Mouse (Mus musculus): ENCODE measurements at regions not wholly inside any gene's neighbourhood (a gene's known extent, or its start where the extent isn't known, plus 50 kb on each side); places are given as distances from the start of the nearest gene placed in this dataset.
A peak's percentile ranks its signal among the peaks of the same experiment; 100 is the strongest.

- no peaks in the 10 kb centered on the region for H3K9me3 ChIP-seq (ENCODE audit: control insufficient read depth, low read length)
- no peaks in the 10 kb centered on the region for H3K36me3 ChIP-seq (ENCODE audit: control insufficient read depth, insufficient read depth, low read length)
- H3K4me1 ChIP-seq (replicated peaks; ENCODE audit: control insufficient read depth, insufficient read depth, low read length): no peaks in the 10 kb centered on the region
- H3K4me3 ChIP-seq (ENCODE audit: low read depth, low read length): no peak overlapping the region
- ATAC-seq (ENCODE audit: low FRiP score) (no peak), DNase-seq (ENCODE audit: low spot score) (no peak)
- H3K9ac ChIP-seq (ENCODE audit: low read depth, low read length): no peak overlapping the region
- no peak overlapping the region for H3K4me2 ChIP-seq (replicated peaks; ENCODE audit: low read depth, low read length)
- H3K27ac ChIP-seq (ENCODE audit: low read depth, low read length): no peak overlapping the region
- H3K27me3 ChIP-seq (ENCODE audit: control insufficient read depth, insufficient read depth, low read length): no peaks in the 10 kb centered on the region
- 63% methylated on average over 20 of the region's 20 CpGs for WGBS
Observed at GRCm38 (mm10) chr4:153200799-153201770, 281.5 kb downstream of the Ajap1 start.

GRCm38 (mm10) chr4:153189485-153189884, 293.1 kb downstream of the Ajap1 start:
- DNase-seq (ENCODE audit: low spot score) (peak; percentile 70), ATAC-seq (ENCODE audit: low FRiP score) (no peak)
- Histone ChIP-seq H3K9me3 (ENCODE audit: control insufficient read depth, low read length) (no peaks in the 10 kb centered on the region), H3K36me3 (ENCODE audit: control insufficient read depth, insufficient read depth, low read length) (no peaks in the 10 kb centered on the region), H3K9ac (ENCODE audit: low read depth, low read length) (no peak overlapping the region), H3K4me2 (replicated peaks; ENCODE audit: low read depth, low read length) (no peak overlapping the region), H3K4me1 (replicated peaks; ENCODE audit: control insufficient read depth, insufficient read depth, low read length) (no peaks in the 10 kb centered on the region; the same call in 1 of the 2 replicates), H3K27me3 (ENCODE audit: control insufficient read depth, insufficient read depth, low read length) (peaks cover 3% of the 10 kb centered on the region; the same call in 1 of the 2 replicates), H3K27ac (ENCODE audit: low read depth, low read length) (no peak overlapping the region), H3K4me3 (ENCODE audit: low read depth, low read length) (no peak overlapping the region)
- WGBS: 8% methylated on average over 8 of the region's 8 CpGs

GRCm38 (mm10) chr4:153188504-153189031, 294.0 kb downstream of the Ajap1 start:
- Histone ChIP-seq H3K4me2 (replicated peaks; ENCODE audit: low read depth, low read length) (peak overlapping the region; percentile 42), H3K36me3 (ENCODE audit: control insufficient read depth, insufficient read depth, low read length) (no peaks in the 10 kb centered on the region), H3K4me1 (replicated peaks; ENCODE audit: control insufficient read depth, insufficient read depth, low read length) (no peaks in the 10 kb centered on the region; the same call in 1 of the 2 replicates), H3K4me3 (ENCODE audit: low read depth, low read length) (peak overlapping the region; percentile 15), H3K27me3 (ENCODE audit: control insufficient read depth, insufficient read depth, low read length) (peaks cover 3% of the 10 kb centered on the region; the same call in 1 of the 2 replicates), H3K9ac (ENCODE audit: low read depth, low read length) (no peak overlapping the region), H3K9me3 (ENCODE audit: control insufficient read depth, low read length) (no peaks in the 10 kb centered on the region), H3K27ac (ENCODE audit: low read depth, low read length) (no peak overlapping the region)
- DNase-seq (ENCODE audit: low spot score) (peak; percentile 36), ATAC-seq (ENCODE audit: low FRiP score) (peak; percentile 49; the same call in 1 of the 2 replicates)
- WGBS: 1% methylated on average over 17 of the region's 17 CpGs

- no peaks in the 10 kb centered on the region for H3K9me3 ChIP-seq (ENCODE audit: control insufficient read depth, low read length)
- H3K4me1 ChIP-seq (replicated peaks; ENCODE audit: control insufficient read depth, insufficient read depth, low read length): no peaks in the 10 kb centered on the region; the same call in 1 of the 2 replicates
- no peak overlapping the region for H3K27ac ChIP-seq (ENCODE audit: low read depth, low read length)
- no peak overlapping the region for H3K9ac ChIP-seq (ENCODE audit: low read depth, low read length)
- H3K4me3 ChIP-seq (ENCODE audit: low read depth, low read length): no peak overlapping the region
- H3K4me2 ChIP-seq (replicated peaks; ENCODE audit: low read depth, low read length): peak overlapping the region; percentile 42
- WGBS: 6% methylated on average over 6 of the region's 6 CpGs
- H3K27me3 ChIP-seq (ENCODE audit: control insufficient read depth, insufficient read depth, low read length): peaks cover 3% of the 10 kb centered on the region; the same call in 1 of the 2 replicates
- DNase-seq (ENCODE audit: low spot score) (peak; percentile 18), ATAC-seq (ENCODE audit: low FRiP score) (peak; percentile 25; the same call in 1 of the 2 replicates)
- H3K36me3 ChIP-seq (ENCODE audit: control insufficient read depth, insufficient read depth, low read length): no peaks in the 10 kb centered on the region
Observed at GRCm38 (mm10) chr4:153187959-153188503, 294.6 kb downstream of the Ajap1 start.

- Histone ChIP-seq H3K9ac (ENCODE audit: low read depth, low read length) (no peak overlapping the region), H3K27ac (ENCODE audit: low read depth, low read length) (no peak overlapping the region), H3K9me3 (ENCODE audit: control insufficient read depth, low read length) (no peaks in the 10 kb centered on the region), H3K4me1 (replicated peaks; ENCODE audit: control insufficient read depth, insufficient read depth, low read length) (no peaks in the 10 kb centered on the region), H3K27me3 (ENCODE audit: control insufficient read depth, insufficient read depth, low read length) (no peaks in the 10 kb centered on the region), H3K36me3 (ENCODE audit: control insufficient read depth, insufficient read depth, low read length) (no peaks in the 10 kb centered on the region), H3K4me2 (replicated peaks; ENCODE audit: low read depth, low read length) (no peak overlapping the region), H3K4me3 (ENCODE audit: low read depth, low read length) (no peak overlapping the region)
- DNase-seq (ENCODE audit: low spot score): no peak
- WGBS: 87% methylated on average over 9 of the region's 9 CpGs
- no peak for ATAC-seq (ENCODE audit: low FRiP score)
Observed at GRCm38 (mm10) chr4:153177496-153177895, 305.1 kb downstream of the Ajap1 start.

- Histone ChIP-seq H3K27ac (ENCODE audit: low read depth, low read length) (no peak overlapping the region), H3K4me3 (ENCODE audit: low read depth, low read length) (no peak overlapping the region), H3K9ac (ENCODE audit: low read depth, low read length) (no peak overlapping the region), H3K9me3 (ENCODE audit: control insufficient read depth, low read length) (no peaks in the 10 kb centered on the region), H3K4me2 (replicated peaks; ENCODE audit: low read depth, low read length) (no peak overlapping the region), H3K36me3 (ENCODE audit: control insufficient read depth, insufficient read depth, low read length) (no peaks in the 10 kb centered on the region), H3K4me1 (replicated peaks; ENCODE audit: control insufficient read depth, insufficient read depth, low read length) (no peaks in the 10 kb centered on the region), H3K27me3 (ENCODE audit: control insufficient read depth, insufficient read depth, low read length) (no peaks in the 10 kb centered on the region)
- DNase-seq (ENCODE audit: low spot score) (peak; percentile 82), ATAC-seq (ENCODE audit: low FRiP score) (no peak)
- 10% methylated on average over 12 of the region's 12 CpGs for WGBS
Observed at GRCm38 (mm10) chr4:153175660-153176059, 307.0 kb downstream of the Ajap1 start.

- ATAC-seq (ENCODE audit: low FRiP score): no peak
- WGBS: 88% methylated on average over 15 of the region's 15 CpGs
- H3K4me1 ChIP-seq (replicated peaks; ENCODE audit: control insufficient read depth, insufficient read depth, low read length): no peaks in the 10 kb centered on the region
- H3K4me2 ChIP-seq (replicated peaks; ENCODE audit: low read depth, low read length): no peak overlapping the region
- no peaks in the 10 kb centered on the region for H3K27me3 ChIP-seq (ENCODE audit: control insufficient read depth, insufficient read depth, low read length)
- H3K27ac ChIP-seq (ENCODE audit: low read depth, low read length): no peak overlapping the region
- H3K9me3 ChIP-seq (ENCODE audit: control insufficient read depth, low read length): no peaks in the 10 kb centered on the region
- H3K9ac ChIP-seq (ENCODE audit: low read depth, low read length): no peak overlapping the region
- H3K36me3 ChIP-seq (ENCODE audit: control insufficient read depth, insufficient read depth, low read length): no peaks in the 10 kb centered on the region
- H3K4me3 ChIP-seq (ENCODE audit: low read depth, low read length): no peak overlapping the region
- DNase-seq (ENCODE audit: low spot score): no peak
Observed at GRCm38 (mm10) chr4:153175077-153175476, 307.5 kb downstream of the Ajap1 start.

GRCm38 (mm10) chr4:153169991-153170390, 312.6 kb downstream of the Ajap1 start:
- Histone ChIP-seq H3K4me2 (replicated peaks; ENCODE audit: low read depth, low read length) (no peak overlapping the region), H3K27me3 (ENCODE audit: control insufficient read depth, insufficient read depth, low read length) (no peaks in the 10 kb centered on the region), H3K9ac (ENCODE audit: low read depth, low read length) (no peak overlapping the region), H3K4me1 (replicated peaks; ENCODE audit: control insufficient read depth, insufficient read depth, low read length) (no peaks in the 10 kb centered on the region), H3K27ac (ENCODE audit: low read depth, low read length) (no peak overlapping the region), H3K4me3 (ENCODE audit: low read depth, low read length) (no peak overlapping the region), H3K9me3 (ENCODE audit: control insufficient read depth, low read length) (no peaks in the 10 kb centered on the region), H3K36me3 (ENCODE audit: control insufficient read depth, insufficient read depth, low read length) (no peaks in the 10 kb centered on the region)
- no peak for ATAC-seq (ENCODE audit: low FRiP score)
- DNase-seq (ENCODE audit: low spot score): no peak
- WGBS: 54% methylated on average over 9 of the region's 9 CpGs
